Mouse (Mus musculus) erythroblast, embryonic 14.5 days (primary cell): ENCODE measurements around the gene Ampd2. TPM values are rescaled to one million over a fixed set of nuclear protein-coding genes. Genes with fewer than 3 reads are reported as not detected.

Experiments used
- H3K27me3 ChIP-seq: 2 replicates; pipeline ENCODE4 v1.6.1; 2012; ENCODE audit warnings: inconsistent platforms; ENCODE audit not compliant: control insufficient read depth
- H3K36me3 ChIP-seq: 2 replicates; pipeline ENCODE4 v1.6.1; 2012; ENCODE audit warnings: mild to moderate bottlenecking, inconsistent platforms; ENCODE audit not compliant: control insufficient read depth
- H3K4me1 ChIP-seq: 2 replicates; pipeline ENCODE4 v1.6.1; 2012; ENCODE audit warnings: inconsistent platforms; ENCODE audit not compliant: control insufficient read depth
- H3K4me3 ChIP-seq: replicated peaks from 2 replicates; pipeline ENCODE3; 2012; ENCODE audit warnings: moderate library complexity, mild to moderate bottlenecking, inconsistent platforms
- H3K9me3 ChIP-seq: 2 replicates; pipeline ENCODE4 v1.6.1; 2012; ENCODE audit warnings: low read length, inconsistent platforms, mixed read lengths; ENCODE audit not compliant: control insufficient read depth
- GATA1 ChIP-seq: IDR thresholded peaks from 2 replicates; pipeline ENCODE4 v1.6.1; 2012; ENCODE audit warnings: low read length, inconsistent platforms, mixed read lengths
- TAL1 ChIP-seq: IDR thresholded peaks from 3 replicates; pipeline ENCODE4 v1.6.1; 2012; ENCODE audit warnings: low read length, inconsistent platforms, mixed read lengths
- polyA plus RNA-seq: library from polyadenylated mRNA; stranded (reverse); fragments of >175 nt; gene quantifications from 2 replicates; pipeline ENCODE4 v1.2.3, GENCODE M21; 2012

The Ampd2 gene
- polyA plus RNA-seq, 1 experiment: 10.5 TPM

DNA sequence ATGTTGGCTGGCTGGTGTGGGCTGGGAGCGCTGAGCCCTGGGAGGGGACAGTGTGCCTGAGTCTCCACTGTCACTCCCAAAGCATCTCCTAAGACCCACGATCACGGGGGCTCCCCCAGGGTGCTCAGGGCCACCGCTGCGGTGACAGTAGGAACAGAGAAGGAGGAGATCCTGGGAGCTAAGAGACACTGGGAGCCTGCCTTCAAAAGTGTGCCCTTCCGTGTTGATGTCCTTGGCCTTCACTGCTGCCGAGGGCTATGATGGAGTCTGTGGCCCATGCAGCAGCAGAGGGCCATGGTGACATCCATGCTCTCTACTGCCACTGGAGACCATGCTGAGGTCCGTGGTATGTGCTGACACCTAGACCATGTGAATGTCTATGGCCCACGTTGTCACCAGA is 20.9 kb downstream of the Ampd2 start:
- Histone ChIP-seq H3K4me3 (no peak overlapping the region), H3K27me3 (no peaks in the 10 kb centered on the region), H3K4me1 (peaks cover 22% of the 10 kb centered on the region), H3K36me3 (peaks cover under 1% of the 10 kb centered on the region), H3K9me3 (no peaks in the 10 kb centered on the region)
- TF ChIP-seq GATA1 (no peak), TAL1 (no peak)

- peaks cover 13% of the 10 kb centered on the region for H3K4me1 ChIP-seq
- no peak for TF ChIP-seq GATA1
- no peak for TF ChIP-seq TAL1
- no peaks in the 10 kb centered on the region for H3K36me3 ChIP-seq
- H3K9me3 ChIP-seq: no peaks in the 10 kb centered on the region
- no peaks in the 10 kb centered on the region for H3K27me3 ChIP-seq
- H3K4me3 ChIP-seq: no peak overlapping the region
Observed at GRCm38 (mm10) chr3:108064672-108065071, 21.8 kb downstream of the Ampd2 start.

DNA sequence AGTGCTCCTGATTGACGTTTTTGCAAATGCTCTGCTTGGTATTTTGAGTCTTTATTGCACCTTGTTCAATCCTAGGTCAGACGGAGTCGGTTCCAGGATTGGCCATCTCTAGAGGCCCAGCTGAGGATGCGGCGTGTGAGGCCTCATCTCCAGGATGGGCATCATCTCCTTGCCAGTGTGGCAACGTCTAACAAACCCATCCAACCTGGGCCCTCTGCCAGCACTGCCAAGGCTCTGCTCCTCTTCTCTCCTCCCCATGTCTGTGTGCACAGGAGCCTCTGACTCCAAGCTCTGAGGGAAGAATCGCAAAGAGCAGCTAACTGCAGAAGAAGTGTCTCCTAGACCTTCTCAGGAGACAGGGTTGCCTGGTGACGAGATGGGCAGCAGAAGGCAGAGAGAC is 23.8 kb downstream of the Ampd2 start:
- Histone ChIP-seq H3K4me1 (peaks cover 4% of the 10 kb centered on the region), H3K36me3 (no peaks in the 10 kb centered on the region), H3K27me3 (no peaks in the 10 kb centered on the region), H3K9me3 (no peaks in the 10 kb centered on the region), H3K4me3 (no peak overlapping the region)
- TF ChIP-seq TAL1 (no peak), GATA1 (no peak)

- TF ChIP-seq TAL1 (no peak), GATA1 (no peak)
- Histone ChIP-seq H3K27me3 (no peaks in the 10 kb centered on the region), H3K4me3 (no peak overlapping the region), H3K36me3 (no peaks in the 10 kb centered on the region), H3K9me3 (no peaks in the 10 kb centered on the region), H3K4me1 (peaks cover 4% of the 10 kb centered on the region)
Observed at GRCm38 (mm10) chr3:108061420-108061819, 25.0 kb downstream of the Ampd2 start.

- H3K9me3 ChIP-seq: no peaks in the 10 kb centered on the region
- no peak overlapping the region for H3K4me3 ChIP-seq
- H3K36me3 ChIP-seq: no peaks in the 10 kb centered on the region
- TF ChIP-seq GATA1: no peak
- TF ChIP-seq TAL1: no peak
- H3K4me1 ChIP-seq: peaks cover 10% of the 10 kb centered on the region
- no peaks in the 10 kb centered on the region for H3K27me3 ChIP-seq
Observed at GRCm38 (mm10) chr3:108050493-108050892, 36.0 kb downstream of the Ampd2 start.

DNA sequence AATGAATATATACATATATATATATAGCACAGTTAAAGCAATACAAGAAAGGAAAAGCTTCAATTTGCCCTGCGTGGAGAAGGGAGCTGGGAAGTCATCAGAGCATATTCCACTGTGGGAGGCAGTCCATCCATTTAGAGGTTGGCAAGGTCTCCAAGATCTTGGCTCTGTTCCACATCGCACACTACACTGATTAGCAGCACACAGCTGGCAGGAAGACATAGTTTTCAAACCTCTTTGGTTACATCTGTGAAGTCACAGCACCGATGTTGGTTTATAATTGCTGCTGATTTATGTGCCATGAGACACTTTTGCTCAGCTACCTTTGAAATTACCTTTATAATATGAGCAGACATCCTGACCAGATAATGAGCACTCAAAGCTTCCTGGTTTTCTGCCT is 38.1 kb downstream of the Ampd2 start:
- no peaks in the 10 kb centered on the region for H3K9me3 ChIP-seq
- peaks cover 29% of the 10 kb centered on the region for H3K4me1 ChIP-seq
- no peak for TF ChIP-seq GATA1
- no peak for TF ChIP-seq TAL1
- no peaks in the 10 kb centered on the region for H3K27me3 ChIP-seq
- H3K36me3 ChIP-seq: no peaks in the 10 kb centered on the region
- H3K4me3 ChIP-seq: no peak overlapping the region

DNA sequence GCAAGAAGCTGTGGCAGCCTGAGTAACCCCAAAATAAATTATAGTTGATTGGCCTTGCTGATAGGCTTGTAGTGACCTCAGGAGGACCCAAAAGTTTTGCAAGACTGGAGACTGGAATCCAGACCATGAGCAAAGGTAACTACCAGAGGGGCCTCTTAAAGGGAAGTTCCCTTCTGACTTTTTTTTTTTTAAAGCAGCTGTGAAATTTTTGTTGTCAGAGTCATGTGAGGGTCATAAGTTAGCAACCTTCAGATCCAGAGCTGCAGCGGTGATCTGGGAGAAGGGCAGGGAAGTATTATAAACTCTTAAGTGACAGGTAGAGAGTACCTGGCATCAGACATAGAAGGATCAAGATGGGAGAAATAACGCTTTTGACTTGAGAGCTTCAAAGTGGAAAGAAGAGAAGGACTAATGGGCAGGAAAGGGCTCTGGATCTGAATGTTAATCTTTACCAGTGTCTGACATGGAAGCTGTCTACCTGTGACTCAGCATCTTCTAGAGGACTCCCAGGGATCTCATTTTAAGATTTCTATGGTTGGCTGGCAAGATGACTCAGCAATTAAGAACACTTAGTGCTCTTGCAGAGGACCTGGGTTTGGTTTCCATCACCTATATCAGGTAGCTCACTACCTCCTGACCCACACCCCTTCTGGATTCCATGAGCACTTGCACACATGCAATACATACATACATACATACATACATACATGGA is 39.4 kb downstream of the Ampd2 start:
- Histone ChIP-seq H3K4me1 (peaks cover 30% of the 10 kb centered on the region), H3K9me3 (no peaks in the 10 kb centered on the region), H3K4me3 (no peak overlapping the region), H3K36me3 (no peaks in the 10 kb centered on the region), H3K27me3 (no peaks in the 10 kb centered on the region)
- TF ChIP-seq TAL1 (no peak), GATA1 (no peak)

GRCm38 (mm10) chr3:108044394-108045140 is 41.9 kb downstream of the Ampd2 start, which contains the start of gene Gstm4:
TSS of gene Gstm4 (minus strand) at chr3:108044894.
- Histone ChIP-seq H3K36me3 (no peaks in the 10 kb centered on the region), H3K27me3 (no peaks in the 10 kb centered on the region), H3K4me3 (peak within 1 kb of the TSS; percentile 66), H3K4me1 (peaks cover 30% of the 10 kb centered on the region), H3K9me3 (no peaks in the 10 kb centered on the region)
- TF ChIP-seq GATA1 (no peak), TAL1 (no peak)

DNA sequence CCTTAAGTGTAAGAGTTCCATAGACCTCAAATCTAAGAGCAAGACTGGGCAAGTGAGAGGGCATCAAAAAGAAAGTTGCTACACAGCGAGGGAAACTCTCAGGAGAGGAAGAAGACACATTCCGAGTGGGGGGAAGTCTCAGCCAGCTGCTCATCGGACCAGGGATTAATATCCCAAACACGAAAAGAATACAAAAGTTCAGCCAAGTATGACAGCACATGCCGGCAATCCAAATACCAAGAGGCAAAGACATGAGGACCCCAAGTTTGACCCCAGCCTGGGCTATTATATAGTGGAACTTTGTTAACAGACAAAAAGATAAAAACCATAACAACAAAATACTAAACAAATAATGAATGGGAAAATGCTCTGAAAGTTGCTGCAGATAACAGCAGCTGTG is 53.3 kb downstream of the Ampd2 start:
- TF ChIP-seq GATA1 (no peak), TAL1 (no peak)
- Histone ChIP-seq H3K9me3 (no peaks in the 10 kb centered on the region), H3K4me3 (no peak overlapping the region), H3K4me1 (no peaks in the 10 kb centered on the region), H3K27me3 (0 out of 2 replicates have a peak, but pooled peaks cover 2% of the 10 kb centered on the region), H3K36me3 (no peaks in the 10 kb centered on the region)
